Mouse (Mus musculus) lung, embryonic 14.5 days (tissue): ENCODE measurements at regions not wholly inside any gene's neighbourhood (a gene's known extent, or its start where the extent isn't known, plus 50 kb on each side); places are given as distances from the start of the nearest gene placed in this dataset.
A peak's percentile ranks its signal among the peaks of the same experiment; 100 is the strongest.
"Not testable (repeated sequence)": the region's sequence is repeated elsewhere in the genome, so short reads cannot be mapped to it uniquely, and the experiment has no call there.

Experiments
- ATAC-seq: fragments of 200-750 bp; cut with Nextera tagmentation; 2 replicates; pipeline ENCODE4 v1.8.0; 2017; ENCODE audit warnings: mild to moderate bottlenecking, moderate TSS enrichment, moderate library complexity; ENCODE audit not compliant: insufficient read depth
- DNase-seq: peaks from one replicate; pipeline ENCODE4 v3.0.0-alpha.2; 2015
- H3K27ac ChIP-seq: fragments of 300-500 bp; sonication (generic); 2 replicates; pipeline ENCODE4 v1.5.1; 2014; ENCODE audit warnings: low read depth, mild to moderate bottlenecking, moderate library complexity
- H3K27me3 ChIP-seq: fragments of 300-500 bp; sonication (generic); 2 replicates; pipeline ENCODE4 v1.6.1; 2014; ENCODE audit warnings: low read length, control low read depth; ENCODE audit not compliant: insufficient read depth
- H3K36me3 ChIP-seq: fragments of 300-500 bp; sonication (generic); 2 replicates; pipeline ENCODE4 v1.6.1; 2014; ENCODE audit warnings: control low read depth; ENCODE audit not compliant: insufficient read depth
- H3K4me1 ChIP-seq: fragments of 300-500 bp; sonication (generic); 2 replicates; pipeline ENCODE4 v1.6.1; 2014; ENCODE audit warnings: antibody characterized with exemption, control low read depth; ENCODE audit not compliant: insufficient read depth
- H3K4me2 ChIP-seq: fragments of 300-500 bp; sonication (generic); 2 replicates; pipeline ENCODE4 v1.6.1; 2014; ENCODE audit warnings: mild to moderate bottlenecking
- H3K4me3 ChIP-seq: fragments of 300-500 bp; sonication (generic); 2 replicates; pipeline ENCODE4 v1.5.1; 2014; ENCODE audit warnings: low read depth, low read length
- H3K9ac ChIP-seq: fragments of 300-500 bp; sonication (generic); 2 replicates; pipeline ENCODE4 v1.6.1; 2014
- H3K9me3 ChIP-seq: fragments of 300-500 bp; sonication (generic); 2 replicates; pipeline ENCODE4 v1.6.1; 2016; ENCODE audit warnings: low read depth, low read length, control low read depth
- CTCF ChIP-seq: IDR thresholded peaks from 2 replicates; pipeline ENCODE4 v1.5.1; 2016; ENCODE audit warnings: antibody characterized with exemption, low read depth
- WGBS: fragments of 180-500 bp; shearing (Covaris S2); extraction: QIAGEN DNeasy Blood & Tissue Kit; methylation state at CpG from one replicate; pipeline ENCODE4 v1.1.7; 2014; 5-methylcytosine and 5-hydroxymethylcytosine counted together

DNA sequence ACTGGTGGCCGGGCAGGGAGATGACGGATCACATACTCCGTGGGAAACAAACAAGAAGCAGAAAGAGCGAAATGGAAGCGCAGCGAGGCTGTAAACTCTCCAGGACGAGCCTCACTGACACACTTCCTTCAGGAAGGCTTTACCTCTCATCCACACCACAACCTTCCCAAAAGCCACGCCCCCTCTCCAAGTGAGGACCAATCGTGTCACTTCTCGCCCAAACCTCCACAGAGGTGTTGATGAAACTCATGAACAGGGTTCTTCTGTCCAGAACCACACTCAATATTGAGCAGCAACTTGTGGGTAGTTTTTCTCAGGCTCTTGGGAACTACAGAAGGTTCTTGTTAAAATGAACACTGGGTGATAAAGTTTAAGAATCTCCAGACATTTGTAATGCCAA lies 127.3 kb downstream of the Cenpf start:
- H3K27ac ChIP-seq, result no peak overlapping the region
- no peak overlapping the region for H3K9ac ChIP-seq
- ATAC-seq, result no peak
- no peaks in the 10 kb centered on the region for H3K27me3 ChIP-seq
- no peaks in the 10 kb centered on the region for H3K36me3 ChIP-seq
- no peak overlapping the region for H3K4me3 ChIP-seq
- H3K4me1 ChIP-seq, result no peaks in the 10 kb centered on the region; the same call in 1 of the 2 replicates
- no peaks in the 10 kb centered on the region for H3K9me3 ChIP-seq
- 20% methylated on average over 10 of the region's 10 CpGs for WGBS
- DNase-seq, result no peak
- TF ChIP-seq CTCF, result no peak
- peak overlapping the region; percentile 27; the same call in 1 of the 2 replicates for H3K4me2 ChIP-seq

DNA sequence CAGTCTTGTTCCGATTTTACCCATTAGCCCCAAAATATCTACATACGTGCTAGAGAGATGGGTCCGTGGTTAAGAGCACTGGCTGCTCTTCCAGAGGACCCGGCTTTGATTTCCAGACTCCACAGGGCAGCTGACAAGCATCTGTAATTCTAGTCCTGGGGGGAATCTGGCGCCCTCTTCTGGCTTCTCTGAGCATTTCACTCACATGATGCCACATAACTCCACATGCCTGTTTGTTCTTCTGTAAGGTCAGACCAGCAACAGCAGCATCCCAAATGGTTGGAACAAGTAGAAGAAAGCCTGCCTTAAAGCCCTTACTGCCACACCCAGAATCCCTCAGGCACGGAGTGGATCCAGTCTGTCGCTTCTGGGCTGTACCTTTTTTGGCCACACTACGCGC lies 137.0 kb downstream of the Cenpf start:
- no peak for ATAC-seq
- Histone ChIP-seq H3K4me1 (no peaks in the 10 kb centered on the region), H3K27me3 (no peaks in the 10 kb centered on the region), H3K27ac (no peak overlapping the region), H3K36me3 (no peaks in the 10 kb centered on the region), H3K4me2 (no peak overlapping the region), H3K9ac (no peak overlapping the region), H3K9me3 (no peaks in the 10 kb centered on the region), H3K4me3 (no peak overlapping the region)
- 85% methylated on average over 9 of the region's 9 CpGs for WGBS
- peak; percentile 34 for TF ChIP-seq CTCF
- peak; percentile 50 for DNase-seq

DNA sequence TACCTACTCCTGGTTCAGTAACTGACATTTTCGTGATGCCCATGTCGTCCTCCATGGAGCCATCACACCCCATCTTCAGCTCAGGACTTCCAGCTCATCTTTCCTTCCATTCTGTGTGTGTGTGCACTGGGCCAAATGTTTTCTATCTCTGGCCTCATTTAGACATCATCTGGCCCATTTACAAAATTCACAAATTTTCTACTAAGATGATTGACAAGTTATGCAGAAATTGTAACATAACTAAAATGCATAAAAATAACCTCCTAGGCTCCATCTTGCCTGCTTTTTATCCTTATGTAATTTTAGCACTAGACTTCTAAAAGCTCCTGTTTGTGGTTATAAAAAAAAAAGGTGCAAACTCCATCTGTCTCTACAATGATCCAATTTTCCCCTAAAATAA lies 130.8 kb upstream of the Kcnk2 start:
- DNase-seq (no peak), ATAC-seq (no peak)
- Histone ChIP-seq H3K9me3 (no peaks in the 10 kb centered on the region), H3K4me2 (no peak overlapping the region), H3K4me1 (no peaks in the 10 kb centered on the region), H3K27me3 (no peaks in the 10 kb centered on the region), H3K36me3 (no peaks in the 10 kb centered on the region), H3K4me3 (no peak overlapping the region), H3K27ac (no peak overlapping the region), H3K9ac (no peak overlapping the region)
- TF ChIP-seq CTCF, result no peak
- 89% methylated on average over 2 of the region's 2 CpGs for WGBS

DNA sequence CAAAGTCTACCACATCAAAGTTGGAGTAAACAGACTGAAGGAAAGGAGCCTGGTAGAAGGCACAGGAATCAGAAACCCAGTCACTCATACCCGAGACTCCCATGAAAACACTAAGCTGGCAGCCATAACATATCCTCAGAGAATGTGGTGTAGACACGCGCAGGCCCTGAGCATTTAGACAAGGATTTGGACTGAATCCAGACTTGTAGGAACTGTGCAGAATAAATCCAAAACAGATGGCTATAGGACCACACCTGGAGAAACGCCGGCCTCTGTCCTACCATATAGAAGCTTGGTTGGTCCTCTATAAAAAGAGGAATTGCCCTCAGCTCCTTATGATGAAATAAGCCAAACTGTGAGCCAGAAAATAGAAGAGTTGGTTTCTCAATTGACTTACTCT lies 124.3 kb upstream of the Kcnk2 start:
- DNase-seq (no peak), ATAC-seq (no peak)
- no peak overlapping the region for H3K9ac ChIP-seq
- H3K9me3 ChIP-seq, result no peaks in the 10 kb centered on the region
- no peak overlapping the region for H3K4me2 ChIP-seq
- H3K27me3 ChIP-seq, result no peaks in the 10 kb centered on the region
- H3K4me1 ChIP-seq, result no peaks in the 10 kb centered on the region
- no peaks in the 10 kb centered on the region for H3K36me3 ChIP-seq
- TF ChIP-seq CTCF, result no peak
- 74% methylated on average over 5 of the region's 5 CpGs for WGBS
- H3K4me3 ChIP-seq, result no peak overlapping the region
- no peak overlapping the region for H3K27ac ChIP-seq

DNA sequence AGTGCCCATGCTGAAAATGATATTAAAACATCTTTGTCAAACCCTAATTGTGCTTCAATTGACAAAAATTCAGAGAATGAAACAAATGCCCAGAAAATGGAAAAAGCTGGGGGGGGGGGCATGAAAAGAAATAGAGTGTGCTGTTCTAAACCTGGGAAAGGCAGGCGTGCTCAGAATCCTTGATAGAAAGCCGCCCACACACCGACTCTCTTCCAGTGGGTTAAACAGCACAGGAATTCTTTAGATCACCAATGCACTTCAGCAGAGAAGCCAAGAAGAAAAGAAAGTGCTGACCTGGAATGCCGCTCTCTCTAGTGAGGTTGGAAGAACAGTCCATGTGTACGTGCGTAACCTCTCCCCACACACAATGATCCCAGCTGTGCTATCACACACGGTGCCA lies 113.4 kb upstream of the Kcnk2 start:
- Histone ChIP-seq H3K4me3 (no peak overlapping the region), H3K27me3 (no peaks in the 10 kb centered on the region), H3K4me1 (no peaks in the 10 kb centered on the region), H3K9ac (no peak overlapping the region), H3K4me2 (no peak overlapping the region), H3K9me3 (no peaks in the 10 kb centered on the region), H3K36me3 (no peaks in the 10 kb centered on the region), H3K27ac (no peak overlapping the region)
- ATAC-seq (no peak), DNase-seq (no peak)
- 69% methylated on average over 7 of the region's 7 CpGs for WGBS
- TF ChIP-seq CTCF, result no peak

DNA sequence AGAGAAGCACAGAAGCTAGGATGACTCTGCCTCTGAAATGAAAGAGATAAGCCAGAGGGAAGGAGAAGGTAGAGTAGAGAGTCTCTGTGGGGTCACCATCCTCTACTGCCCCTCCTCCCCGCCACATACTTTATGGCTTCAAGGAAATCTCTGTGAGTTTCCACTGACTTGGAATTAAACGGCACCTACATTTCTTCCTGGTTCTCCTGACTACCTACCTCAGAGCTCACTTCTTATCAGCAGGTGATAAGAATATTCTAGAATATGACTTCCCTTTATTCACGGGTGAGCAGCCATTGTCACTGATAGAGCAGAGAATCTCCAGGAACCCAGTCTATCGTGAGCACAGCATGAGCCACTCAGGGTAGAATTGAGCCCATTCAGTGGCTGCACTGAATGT lies 111.3 kb upstream of the Kcnk2 start:
- no peak for ATAC-seq
- peaks cover 7% of the 10 kb centered on the region for H3K9me3 ChIP-seq
- no peak for DNase-seq
- no peak overlapping the region for H3K4me3 ChIP-seq
- no peaks in the 10 kb centered on the region for H3K36me3 ChIP-seq
- H3K27ac ChIP-seq, result no peak overlapping the region
- TF ChIP-seq CTCF, result no peak
- no peak overlapping the region for H3K4me2 ChIP-seq
- 79% methylated on average over 4 of the region's 4 CpGs for WGBS
- no peaks in the 10 kb centered on the region for H3K4me1 ChIP-seq
- H3K9ac ChIP-seq, result no peak overlapping the region
- no peaks in the 10 kb centered on the region for H3K27me3 ChIP-seq

DNA sequence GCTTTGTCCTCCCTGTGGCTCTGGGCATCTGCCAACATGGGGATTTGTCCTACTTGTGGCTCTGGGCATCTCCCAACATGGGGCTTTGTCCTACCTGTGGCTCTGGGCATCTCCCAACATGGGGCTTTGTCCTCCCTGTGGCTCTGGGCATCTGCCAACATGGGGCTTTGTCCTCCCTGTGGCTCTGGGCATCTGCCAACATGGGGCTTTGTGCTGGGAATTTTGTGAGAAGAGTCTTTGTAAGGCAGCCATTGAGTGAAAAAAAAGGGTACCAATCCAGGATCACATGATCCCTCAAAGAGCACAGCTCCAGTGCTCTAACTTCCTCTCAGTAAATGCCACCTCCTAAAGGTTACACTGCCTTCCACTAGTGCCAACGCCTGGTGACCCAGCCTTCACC lies 105.2 kb upstream of the Kcnk2 start:
- H3K4me1 ChIP-seq, H3K27me3 ChIP-seq, H3K4me2 ChIP-seq, DNase-seq, H3K36me3 ChIP-seq, ATAC-seq, H3K4me3 ChIP-seq, H3K9me3 ChIP-seq, H3K27ac ChIP-seq, H3K9ac ChIP-seq: not testable (repeated sequence)
- 74% methylated on average over 1 of the region's 1 CpGs for WGBS

DNA sequence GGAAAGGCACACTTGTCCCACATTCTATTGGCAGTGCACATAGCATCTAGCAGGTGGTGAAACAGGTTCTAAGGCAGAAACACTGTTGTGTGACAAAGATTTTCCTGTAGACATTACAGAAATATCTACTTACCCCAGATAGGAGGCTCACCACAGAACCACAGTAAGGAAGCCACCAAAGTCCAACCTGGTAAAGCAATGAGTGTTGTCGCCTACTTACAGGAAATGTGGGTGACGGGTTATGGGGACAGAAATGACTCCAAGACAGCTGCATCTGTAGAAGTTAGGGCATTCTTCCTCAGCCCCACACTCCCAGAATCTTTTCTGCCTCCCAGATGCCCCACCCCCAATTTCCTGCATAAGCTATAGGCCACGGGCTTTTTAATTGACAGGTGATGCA lies 97.6 kb upstream of the Kcnk2 start:
- Histone ChIP-seq H3K4me1 (0 out of 2 replicates have a peak, but pooled peaks cover 4% of the 10 kb centered on the region), H3K9ac (no peak overlapping the region), H3K36me3 (no peaks in the 10 kb centered on the region), H3K9me3 (no peaks in the 10 kb centered on the region), H3K4me3 (no peak overlapping the region), H3K27ac (no peak overlapping the region), H3K27me3 (no peaks in the 10 kb centered on the region), H3K4me2 (no peak overlapping the region)
- TF ChIP-seq CTCF, result no peak
- 75% methylated on average over 3 of the region's 3 CpGs for WGBS
- ATAC-seq, result no peak
- no peak for DNase-seq
